Mouse (Mus musculus): ENCODE results near the gene Rundc1.
"Not testable (repeated sequence)": the region's sequence is repeated elsewhere in the genome, so short reads cannot be mapped to it uniquely, and the experiment has no call there.

Rundc1 gene

GRCm38 (mm10) chr11:101467477-101468262, 42.8 kb downstream of the Rundc1 start:
- DNase-seq, result peak; percentile 83

DNA sequence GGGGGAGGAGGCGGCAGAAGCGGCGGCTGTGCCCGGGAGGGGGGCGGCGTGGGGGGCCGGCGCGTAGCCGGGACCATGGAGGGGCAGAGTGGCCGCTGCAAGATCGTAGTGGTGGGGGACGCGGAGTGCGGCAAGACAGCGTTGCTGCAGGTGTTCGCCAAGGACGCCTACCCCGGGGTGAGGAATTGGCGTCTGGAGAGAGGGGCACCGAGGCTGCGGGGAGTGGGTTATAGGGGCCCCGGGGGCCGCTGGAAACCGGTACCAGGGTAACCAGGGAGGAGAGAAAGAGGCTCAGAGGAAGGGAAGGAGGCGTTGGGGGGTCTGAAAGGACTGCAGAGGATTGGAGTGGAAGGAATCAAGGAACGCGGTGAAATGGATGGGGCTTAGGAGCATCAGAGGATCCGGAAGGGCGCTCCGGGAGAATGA, 43.4 kb downstream of the Rundc1 start:
- no peak for DNase-seq

DNA sequence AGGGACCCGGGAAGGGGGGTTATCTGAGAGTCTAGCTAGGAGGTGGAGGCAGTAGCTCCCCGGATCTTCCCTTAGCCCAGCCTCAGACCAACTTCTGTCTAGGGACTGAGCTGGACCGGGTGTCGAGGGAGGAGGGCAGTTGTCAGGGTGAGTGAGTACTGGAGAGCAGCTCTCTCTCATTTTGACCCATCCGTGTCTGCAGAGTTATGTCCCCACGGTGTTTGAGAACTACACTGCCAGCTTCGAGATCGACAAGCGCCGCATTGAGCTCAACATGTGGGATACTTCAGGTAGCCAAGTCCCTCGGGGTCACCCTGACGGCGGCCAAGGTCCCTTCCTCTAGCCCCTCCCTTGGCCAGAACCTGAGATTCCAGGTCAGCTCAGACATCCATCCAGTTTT, 43.8 kb downstream of the Rundc1 start:
- DNase-seq, result no peak

GRCm38 (mm10) chr11:101469155-101469554, 44.3 kb downstream of the Rundc1 start:
- no peak for DNase-seq

DNA sequence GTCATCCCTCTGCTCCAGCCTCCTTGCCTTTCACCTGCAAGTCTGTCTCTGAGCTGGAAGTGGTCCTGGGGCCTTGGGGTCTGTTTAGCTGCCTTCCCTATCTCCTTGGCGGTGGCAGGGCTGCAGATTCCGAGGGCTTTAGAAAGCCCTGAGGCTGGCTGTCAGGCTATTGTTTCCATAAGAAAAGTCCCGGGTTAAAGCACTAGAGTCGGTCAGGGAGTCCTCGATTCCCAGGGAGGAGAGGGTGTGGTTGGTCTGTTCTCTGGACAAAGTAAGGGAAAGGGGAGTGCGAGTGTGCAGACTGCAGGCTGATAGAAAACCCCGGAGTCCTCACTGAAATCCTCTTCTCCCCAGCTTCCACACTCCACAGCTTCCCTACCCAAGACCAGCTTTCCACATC, 45.3 kb downstream of the Rundc1 start:
- DNase-seq, result no peak

- DNase-seq, result no peak
These were observed 47.0 kb downstream of the Rundc1 start for GRCm38 (mm10) chr11:101471926-101472325.

DNA sequence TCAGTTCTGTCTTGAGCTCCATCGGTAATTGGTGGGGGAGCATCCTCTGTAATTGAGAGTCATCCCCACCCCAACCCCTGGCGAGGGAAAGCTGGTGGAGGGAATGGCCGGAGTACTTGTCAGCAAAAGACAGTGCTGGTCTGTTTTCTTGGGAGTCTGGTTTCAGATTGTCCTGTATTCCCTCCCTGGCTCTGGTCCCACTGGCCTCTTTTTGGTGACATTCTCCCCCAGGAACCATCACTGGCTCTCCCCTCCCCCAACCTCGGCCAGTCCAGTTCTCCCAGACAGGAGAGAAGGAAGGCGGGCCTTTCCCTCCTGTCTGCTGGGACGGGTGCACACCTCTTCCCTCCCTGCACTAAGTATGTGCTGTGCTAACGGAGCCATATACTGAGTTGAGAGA, 47.5 kb downstream of the Rundc1 start:
- no peak for DNase-seq

- DNase-seq, result not testable (repeated sequence)
These were observed 48.8 kb downstream of the Rundc1 start for GRCm38 (mm10) chr11:101473686-101474085.

DNA sequence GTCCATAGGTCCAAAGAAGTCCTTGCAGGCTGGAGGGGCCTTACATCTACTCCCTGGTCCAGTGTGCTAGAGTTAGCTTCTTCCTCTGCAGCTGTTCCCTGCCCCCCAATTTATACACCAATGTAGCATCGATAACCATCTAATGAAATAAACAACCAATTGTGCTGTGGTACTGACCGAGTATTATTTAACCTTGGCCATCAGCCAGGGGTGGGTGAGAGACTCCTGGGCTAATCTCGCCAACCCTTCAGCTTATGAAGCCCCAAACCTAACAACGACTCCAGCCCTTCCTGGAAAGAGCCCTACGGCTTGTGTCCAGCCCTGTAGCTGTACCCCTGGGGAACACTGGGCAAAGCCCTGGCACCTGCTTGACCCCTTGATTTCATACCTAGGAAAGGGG, 49.4 kb downstream of the Rundc1 start:
- DNase-seq, result no peak

- not testable (repeated sequence) for DNase-seq
These were observed 51.5 kb downstream of the Rundc1 start for GRCm38 (mm10) chr11:101476361-101476760.

DNA sequence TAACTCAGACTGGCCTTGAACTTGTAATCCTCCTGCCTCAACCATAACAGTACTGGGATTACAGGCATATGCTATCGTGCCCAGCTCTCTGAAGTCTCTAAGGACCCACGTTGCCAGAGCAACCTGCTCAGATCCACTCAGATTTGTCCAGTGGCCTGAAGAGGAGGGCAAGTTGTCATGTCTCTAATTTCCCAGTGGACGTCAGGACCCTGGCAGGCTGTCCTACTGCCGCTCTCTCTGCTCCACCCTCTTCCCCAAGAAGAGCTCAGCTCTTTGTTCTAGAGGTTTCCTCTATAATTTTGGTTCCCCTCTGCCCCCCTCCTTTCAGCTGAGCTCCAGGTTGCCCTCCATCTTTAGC, 52.3 kb downstream of the Rundc1 start:
- no peak for DNase-seq

DNA sequence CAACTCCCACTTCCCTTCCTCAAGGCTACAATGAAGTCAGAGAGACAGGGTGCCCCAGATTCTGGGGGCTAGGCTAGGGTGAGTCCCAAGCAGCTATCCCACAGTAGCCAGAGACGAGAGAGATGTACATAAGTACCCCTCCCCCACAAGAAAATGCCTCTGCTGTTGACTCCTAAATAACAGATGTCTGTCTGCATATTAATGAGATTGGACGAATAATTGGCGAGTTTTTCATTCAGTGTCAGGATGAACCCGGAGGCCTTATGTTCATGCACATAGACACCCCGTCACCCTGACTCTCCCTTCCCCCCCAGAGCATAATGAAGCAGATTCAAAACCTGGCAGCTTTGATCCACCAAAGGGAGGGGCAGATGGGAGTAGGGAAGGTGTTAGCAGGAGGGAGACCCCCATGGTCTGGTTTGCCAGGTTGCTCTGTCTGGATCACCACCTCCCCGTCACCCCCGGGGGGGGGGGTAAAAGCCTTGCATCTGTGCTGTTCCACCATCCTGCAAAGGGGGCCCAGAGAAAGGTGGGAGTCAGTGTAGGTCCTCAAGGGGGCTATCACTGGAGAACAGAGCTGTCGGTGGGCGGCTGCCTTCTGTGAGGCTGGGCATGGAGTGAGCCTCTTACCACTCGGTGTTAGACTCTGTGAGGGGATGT, 52.8 kb downstream of the Rundc1 start:
- no peak for DNase-seq

DNA sequence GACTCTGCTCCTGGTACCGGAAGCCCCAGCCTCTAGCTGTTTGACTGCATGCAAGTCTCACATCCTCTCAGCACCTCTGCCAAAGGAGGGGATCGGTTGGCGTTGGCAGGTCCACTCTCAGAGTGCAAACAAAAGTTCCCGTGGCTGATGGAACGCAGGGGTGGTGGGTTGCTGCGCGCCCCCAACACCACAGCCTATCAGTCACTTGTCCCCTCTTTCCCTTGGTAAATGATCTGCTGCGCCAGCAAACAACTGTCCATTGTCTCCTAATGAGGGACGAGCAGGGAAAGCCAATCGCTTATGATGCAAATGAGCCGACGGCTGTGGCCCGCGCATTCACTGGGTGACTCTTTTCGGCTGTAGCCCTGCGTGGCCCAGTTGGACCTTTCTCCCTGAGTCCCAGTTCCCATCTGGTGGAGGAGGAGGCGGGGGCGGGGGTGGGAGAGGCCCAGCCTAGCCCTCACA, 54.3 kb downstream of the Rundc1 start:
- no peak for DNase-seq

GRCm38 (mm10) chr11:101480912-101481311, 56.0 kb downstream of the Rundc1 start:
- DNase-seq, result no peak

DNA sequence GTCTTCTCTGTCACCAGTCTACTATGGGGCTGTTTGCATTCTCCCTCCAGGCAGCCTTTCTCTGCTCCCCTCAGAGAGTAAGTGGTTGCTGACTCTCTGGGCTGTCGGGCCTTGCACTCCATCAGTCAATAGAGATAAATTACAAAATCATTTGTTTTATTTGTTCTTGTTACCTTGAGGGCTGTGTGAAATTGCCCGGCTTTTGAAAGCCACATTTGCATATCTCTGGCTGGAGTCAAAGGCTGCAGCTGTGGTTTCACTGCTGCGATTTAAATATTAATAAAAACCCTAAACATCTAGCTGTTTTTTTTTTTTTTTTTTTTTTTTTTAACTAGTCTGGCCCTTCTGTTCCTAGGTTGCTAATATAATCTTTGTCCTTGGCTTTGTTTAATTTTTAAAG, 58.9 kb downstream of the Rundc1 start:
- DNase-seq, result no peak

DNA sequence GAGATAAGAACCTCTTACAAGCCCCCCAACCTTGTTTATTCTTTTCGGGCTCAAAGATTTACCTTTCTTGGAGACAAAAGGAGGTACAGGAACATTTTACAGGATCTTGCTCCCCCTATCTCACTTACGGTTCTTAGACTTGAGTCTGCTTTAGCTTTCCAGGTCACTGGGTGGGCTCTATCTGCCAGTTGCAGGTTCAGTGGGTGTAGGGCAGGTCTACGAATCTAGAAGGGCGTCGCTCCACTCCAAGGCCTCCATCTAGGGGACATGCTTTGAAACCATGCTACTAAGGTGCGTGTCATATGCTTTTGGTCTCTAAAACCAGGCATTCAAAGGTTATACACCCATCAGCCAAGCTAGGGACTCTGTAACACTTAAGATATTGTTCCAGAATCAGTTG, 59.4 kb downstream of the Rundc1 start:
- DNase-seq, result no peak

- DNase-seq, result no peak
These were observed 59.9 kb downstream of the Rundc1 start for GRCm38 (mm10) chr11:101484814-101485213.
